Comparison of ENCODE assay signal across 9 mouse cellular contexts in the genomic region with DNA sequence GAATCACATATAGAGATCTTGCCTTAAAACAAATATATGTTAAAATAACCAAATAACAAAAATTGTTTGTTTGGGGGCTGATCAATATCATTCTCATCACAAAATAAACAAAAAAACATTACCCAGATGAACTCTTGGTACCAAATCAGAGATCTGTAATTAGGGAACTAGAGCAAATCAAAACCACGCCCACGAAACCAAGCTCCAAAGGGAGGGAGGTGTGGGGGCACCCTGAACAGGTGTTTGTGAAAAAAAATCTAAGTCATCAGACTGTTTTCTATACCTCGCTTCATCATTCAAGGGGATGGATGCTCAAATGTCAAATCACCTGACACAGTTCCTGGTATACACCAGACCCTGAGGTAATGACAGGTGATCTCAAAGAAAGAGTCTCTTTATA. TPM values are rescaled to one million over a fixed set of nuclear protein-coding genes. Genes with fewer than 3 reads are reported as not detected.
DNase-seq lines count a peak whose midpoint lies in the region; ATAC-seq and TF ChIP-seq lines count a peak whose summit lies in the region.
"Had no signal": no experiment of that assay in that cellular context is flagged by ENCODE, and none has a peak within 500 bp of the region (broad histone marks: within the 10 kb centered on the region; RNA-seq: fewer than 3 reads in every experiment).

No protein-coding gene starts in this region.

- H3K9me3 ChIP-seq in heart, postnatal 0 days (replicated peaks; ENCODE audit: control insufficient read depth, low read length), result no peaks in the 10 kb centered on the region
- no peaks in the 10 kb centered on the region for H3K9me3 ChIP-seq in embryonic facial prominence, embryonic 11.5 days (replicated peaks; ENCODE audit: control insufficient read depth, low read length)
- no peaks in the 10 kb centered on the region for H3K9me3 ChIP-seq in intestine, embryonic 14.5 days (ENCODE audit: control insufficient read depth, low read length)
- no peaks in the 10 kb centered on the region for H3K9me3 ChIP-seq in midbrain, embryonic 16.5 days (replicated peaks; ENCODE audit: control insufficient read depth, low read length, poor library complexity, severe bottlenecking)

- DNase-seq in heart, postnatal 0 days (ENCODE audit: low spot score), result no peak
- no peak for DNase-seq in heart, postnatal 4 days
- no peak for DNase-seq in embryonic facial prominence, embryonic 11.5 days (ENCODE audit: low spot score)
- DNase-seq in intestine, embryonic 14.5 days (ENCODE audit: low spot score), result no peak
- no peak for DNase-seq in testis, postnatal 10 days (ENCODE audit: low spot score)
- no peak for DNase-seq in MN1 (ENCODE audit: low spot score)
- DNase-seq in adrenal gland, postnatal 4 days (ENCODE audit: low spot score in 2 of 2), result no peak
- DNase-seq: cerebellum, adult 8-10 months had no signal

- H3K36me3 ChIP-seq in heart, postnatal 0 days (replicated peaks; ENCODE audit: control insufficient read depth, insufficient read depth, low read length), result peaks cover 38% of the 10 kb centered on the region
- peaks cover 5% of the 10 kb centered on the region for H3K36me3 ChIP-seq in embryonic facial prominence, embryonic 11.5 days (replicated peaks; ENCODE audit: control insufficient read depth, insufficient read depth, low read depth, low read length)
- H3K36me3 ChIP-seq in intestine, embryonic 14.5 days (ENCODE audit: control insufficient read depth, insufficient read depth, low read length), result peaks cover 44% of the 10 kb centered on the region
- H3K36me3 ChIP-seq in midbrain, embryonic 16.5 days (ENCODE audit: control insufficient read depth, insufficient read depth, low read length), result peaks cover 12% of the 10 kb centered on the region

- no peak for TF ChIP-seq CTCF in heart, postnatal 0 days (IDR thresholded peaks at IDR 0.05; ENCODE audit: low read depth)

- no peak overlapping the region for H3K9ac ChIP-seq in heart, postnatal 0 days (replicated peaks; ENCODE audit: low read depth, low read length)
- peak overlapping the region; percentile 90 for H3K9ac ChIP-seq in embryonic facial prominence, embryonic 11.5 days (replicated peaks; ENCODE audit: low read length)
- no peak overlapping the region; the same call in 1 of the 2 replicates for H3K9ac ChIP-seq in intestine, embryonic 14.5 days (ENCODE audit: low read length)
- H3K9ac ChIP-seq in midbrain, embryonic 16.5 days (ENCODE audit: low read depth, low read length), result peak overlapping the region; percentile 88

- no peak for TF ChIP-seq EP300 in heart, postnatal 0 days (IDR thresholded peaks at IDR 0.05; ENCODE audit: low read depth)

- 87% methylated on average over 3 of the region's 3 CpGs for WGBS in heart, postnatal 0 days
- WGBS in embryonic facial prominence, embryonic 11.5 days, result 82% methylated on average over 3 of the region's 3 CpGs
- 82% methylated on average over 3 of the region's 3 CpGs for WGBS in intestine, embryonic 14.5 days
- WGBS in midbrain, embryonic 16.5 days, result 84% methylated on average over 3 of the region's 3 CpGs

- H3K4me2 ChIP-seq in heart, postnatal 0 days (ENCODE audit: low read depth, low read length), result peak overlapping the region; percentile 98
- H3K4me2 ChIP-seq in embryonic facial prominence, embryonic 11.5 days (ENCODE audit: low read depth, low read length), result peak overlapping the region; percentile 49
- peak overlapping the region; percentile 70 for H3K4me2 ChIP-seq in intestine, embryonic 14.5 days (ENCODE audit: low read length)
- peak overlapping the region; percentile 75 for H3K4me2 ChIP-seq in midbrain, embryonic 16.5 days (ENCODE audit: low read length)

- H3K27me3 ChIP-seq in heart, postnatal 0 days (ENCODE audit: control insufficient read depth, insufficient read depth, low read length), result no peaks in the 10 kb centered on the region
- H3K27me3 ChIP-seq in embryonic facial prominence, embryonic 11.5 days (ENCODE audit: control insufficient read depth, insufficient read depth, low read length), result no peaks in the 10 kb centered on the region
- H3K27me3 ChIP-seq in intestine, embryonic 14.5 days (replicated peaks; ENCODE audit: control insufficient read depth, insufficient read depth, low read length), result no peaks in the 10 kb centered on the region
- no peaks in the 10 kb centered on the region for H3K27me3 ChIP-seq in midbrain, embryonic 16.5 days (ENCODE audit: control insufficient read depth, insufficient read depth, low read depth, low read length)

- ATAC-seq in heart, postnatal 0 days (ENCODE audit: insufficient read depth, low read depth), result no peak
- no peak for ATAC-seq in embryonic facial prominence, embryonic 11.5 days (replicated peaks; ENCODE audit: insufficient number of reproducible peaks, low FRiP score, low TSS enrichment, low read depth)
- no peak for ATAC-seq in intestine, embryonic 14.5 days (replicated peaks; ENCODE audit: low FRiP score, low TSS enrichment, low read depth)
- ATAC-seq in midbrain, embryonic 16.5 days, result no peak

- no peak overlapping the region for H3K27ac ChIP-seq in heart, postnatal 0 days (ENCODE audit: low read depth)
- no peak overlapping the region for H3K27ac ChIP-seq in embryonic facial prominence, embryonic 11.5 days (replicated peaks; ENCODE audit: low read depth, low read length)
- H3K27ac ChIP-seq in intestine, embryonic 14.5 days (ENCODE audit: low read depth), result no peak overlapping the region
- no peak overlapping the region for H3K27ac ChIP-seq in midbrain, embryonic 16.5 days (ENCODE audit: low read length)

- H3K4me1 ChIP-seq in heart, postnatal 0 days (ENCODE audit: control insufficient read depth, insufficient read depth), result peaks cover 14% of the 10 kb centered on the region
- no peaks in the 10 kb centered on the region; the same call in 1 of the 2 replicates for H3K4me1 ChIP-seq in embryonic facial prominence, embryonic 11.5 days (ENCODE audit: control insufficient read depth, insufficient read depth, low read length)
- H3K4me1 ChIP-seq in intestine, embryonic 14.5 days (replicated peaks; ENCODE audit: control insufficient read depth, insufficient read depth, low read length), result peaks cover 8% of the 10 kb centered on the region
- peaks cover 11% of the 10 kb centered on the region for H3K4me1 ChIP-seq in midbrain, embryonic 16.5 days (ENCODE audit: control insufficient read depth, insufficient read depth, low read length)

- H3K4me3 ChIP-seq in heart, postnatal 0 days (ENCODE audit: low read depth, low read length), result peak overlapping the region; percentile 81; the same call in 1 of the 2 replicates
- peak overlapping the region; percentile 70 for H3K4me3 ChIP-seq in embryonic facial prominence, embryonic 11.5 days (ENCODE audit: low read depth, low read length)
- H3K4me3 ChIP-seq in intestine, embryonic 14.5 days (ENCODE audit: low read depth, low read length), result peak overlapping the region; percentile 72
- H3K4me3 ChIP-seq in midbrain, embryonic 16.5 days (ENCODE audit: low read depth, low read length), result peak overlapping the region; percentile 72

RNA-seq across cellular contexts. Expression of gene Ppp1r8, which starts 1.5 kb away (rescaled TPM):
- total RNA-seq in heart, postnatal 0 days (2014; rRNA removed; ENCODE audit: low replicate concordance), result 36.6 and 46.2 TPM in 2 replicates
- 17.2 and 17.3 TPM in 2 replicates for polyA plus RNA-seq in heart, postnatal 0 days (2015; fragmentation: Nextera tagmentation; extraction: Ambion mirVana)
- total RNA-seq in heart, postnatal 4 days (2021), result 10 to 100 TPM; 31.0 to 34.2 TPM
- polyA plus RNA-seq in embryonic facial prominence, embryonic 11.5 days (2014; fragmentation: Nextera tagmentation; extraction: Ambion mirVana), result 117 and 124 TPM in 2 replicates
- polyA plus RNA-seq in intestine, embryonic 14.5 days (2014; fragmentation: Nextera tagmentation; extraction: Ambion mirVana), result 63.1 and 72.4 TPM in 2 replicates
- 58.2 and 58.5 TPM in 2 replicates for polyA plus RNA-seq in midbrain, embryonic 16.5 days (2015; fragmentation: Nextera tagmentation; extraction: Ambion mirVana)
- 10 to 100 TPM; 56.5 to 56.7 TPM for total RNA-seq in adrenal gland, postnatal 4 days (2021)

RNA-seq across cellular contexts. Expression of gene Stx12, which starts 42.8 kb away (rescaled TPM):
- total RNA-seq in heart, postnatal 0 days (2014; rRNA removed; ENCODE audit: low replicate concordance), result 59.7 and 65.9 TPM in 2 replicates
- 46.3 and 48.5 TPM in 2 replicates for polyA plus RNA-seq in heart, postnatal 0 days (2015; fragmentation: Nextera tagmentation; extraction: Ambion mirVana)
- total RNA-seq in heart, postnatal 4 days (2021), result 10 to 100 TPM; 53.9 to 54.9 TPM
- 82.1 and 84.8 TPM in 2 replicates for polyA plus RNA-seq in embryonic facial prominence, embryonic 11.5 days (2014; fragmentation: Nextera tagmentation; extraction: Ambion mirVana)
- polyA plus RNA-seq in intestine, embryonic 14.5 days (2014; fragmentation: Nextera tagmentation; extraction: Ambion mirVana), result 58.1 and 63.4 TPM in 2 replicates
- 174 and 177 TPM in 2 replicates for polyA plus RNA-seq in midbrain, embryonic 16.5 days (2015; fragmentation: Nextera tagmentation; extraction: Ambion mirVana)
- total RNA-seq in adrenal gland, postnatal 4 days (2021), result 10 to 100 TPM; 54.8 to 58.3 TPM

RNA-seq across cellular contexts. Expression of gene Themis2, which starts 45.3 kb away (rescaled TPM):
- 0.73 and 1.2 TPM in 2 replicates for total RNA-seq in heart, postnatal 0 days (2014; rRNA removed; ENCODE audit: low replicate concordance)
- 0.78 and 1.1 TPM in 2 replicates for polyA plus RNA-seq in heart, postnatal 0 days (2015; fragmentation: Nextera tagmentation; extraction: Ambion mirVana)
- 1 to 10 TPM; 2.9 to 3.4 TPM for total RNA-seq in heart, postnatal 4 days (2021)
- 0.63 and 1.0 TPM in 2 replicates for polyA plus RNA-seq in embryonic facial prominence, embryonic 11.5 days (2014; fragmentation: Nextera tagmentation; extraction: Ambion mirVana)
- 2.0 TPM in 2 replicates for polyA plus RNA-seq in intestine, embryonic 14.5 days (2014; fragmentation: Nextera tagmentation; extraction: Ambion mirVana)
- polyA plus RNA-seq in midbrain, embryonic 16.5 days (2015; fragmentation: Nextera tagmentation; extraction: Ambion mirVana), result 0.15 and 0.38 TPM in 2 replicates
- 1 to 10 TPM; 2.6 to 2.8 TPM for total RNA-seq in adrenal gland, postnatal 4 days (2021)

Comparison
In these comparisons a context has a peak if more than half of its experiments do, and no peak if none do; other contexts are left out.
1. H3K9ac ChIP-seq: peak in embryonic facial prominence, embryonic 11.5 days (single experiment) and midbrain, embryonic 16.5 days (single experiment); none in heart, postnatal 0 days (single experiment) and intestine, embryonic 14.5 days (single experiment).
2. Peak in every context shown above with its lines, with median percentiles within 50 percentile points of each other: H3K4me2 ChIP-seq and H3K4me3 ChIP-seq.